Mouse (Mus musculus): ENCODE measurements at regions not wholly inside any gene's neighbourhood (a gene's known extent, or its start where the extent isn't known, plus 50 kb on each side); places are given as distances from the start of the nearest gene placed in this dataset.

- DNase-seq (ENCODE audit: extremely low spot score): peak; percentile 47
Observed at GRCm38 (mm10) chr7:83077035-83077918, 210.1 kb downstream of the Mex3b start.

DNA sequence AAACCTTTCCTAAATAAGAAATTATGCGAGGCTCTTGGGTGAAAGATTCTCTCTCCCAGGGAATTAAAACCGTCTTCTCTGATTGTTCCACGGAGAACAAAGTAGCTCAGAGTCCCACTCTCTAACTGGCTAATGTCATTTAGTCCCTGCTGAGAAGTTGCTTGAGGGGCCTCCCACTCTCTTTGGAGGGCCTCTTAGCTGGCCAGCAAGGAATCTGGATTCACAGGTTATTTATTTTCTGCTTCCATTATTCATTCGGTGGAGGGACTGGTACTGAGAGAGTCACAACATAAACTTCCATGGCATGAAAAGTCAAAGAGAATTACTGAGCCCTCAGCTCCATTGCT lies 210.8 kb downstream of the Mex3b start:
- no peak for DNase-seq (ENCODE audit: extremely low spot score)

- DNase-seq (ENCODE audit: extremely low spot score): no peak
Observed at GRCm38 (mm10) chr7:83078695-83079094, 211.6 kb downstream of the Mex3b start.

GRCm38 (mm10) chr7:83079842-83080241 lies 212.7 kb downstream of the Mex3b start:
- no peak for DNase-seq (ENCODE audit: extremely low spot score)

DNA sequence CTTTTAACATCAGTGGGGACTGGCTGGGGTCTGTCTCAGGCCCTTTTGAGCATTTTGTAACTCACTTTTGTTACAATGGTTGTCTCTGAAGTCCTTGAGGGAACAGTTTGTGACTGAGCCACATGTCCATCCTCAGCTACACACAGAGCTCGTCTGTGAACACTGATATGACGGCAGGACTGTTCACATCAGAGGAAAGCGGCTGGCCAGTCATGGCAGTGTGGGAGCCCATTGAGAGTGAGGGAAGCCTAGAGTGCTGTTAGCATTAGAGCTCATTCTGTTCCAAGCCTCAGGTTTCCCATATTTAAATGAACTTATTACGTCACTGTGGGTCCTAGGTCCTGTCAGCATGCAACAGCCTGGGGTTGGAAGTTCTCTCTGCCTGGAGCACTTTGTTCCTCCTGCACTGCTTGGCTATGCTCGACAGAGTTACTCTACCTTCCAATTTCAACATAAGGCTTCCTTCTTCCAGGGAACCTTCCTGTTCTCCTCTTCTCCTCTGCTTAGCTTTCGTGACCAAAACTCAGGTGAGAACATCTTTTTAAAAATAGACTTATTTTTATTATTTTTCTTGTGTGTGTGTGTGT lies 217.5 kb downstream of the Mex3b start:
- no peak for DNase-seq (ENCODE audit: extremely low spot score)

GRCm38 (mm10) chr7:83085547-83086158 lies 218.5 kb downstream of the Mex3b start:
- no peak for DNase-seq (ENCODE audit: extremely low spot score)

DNA sequence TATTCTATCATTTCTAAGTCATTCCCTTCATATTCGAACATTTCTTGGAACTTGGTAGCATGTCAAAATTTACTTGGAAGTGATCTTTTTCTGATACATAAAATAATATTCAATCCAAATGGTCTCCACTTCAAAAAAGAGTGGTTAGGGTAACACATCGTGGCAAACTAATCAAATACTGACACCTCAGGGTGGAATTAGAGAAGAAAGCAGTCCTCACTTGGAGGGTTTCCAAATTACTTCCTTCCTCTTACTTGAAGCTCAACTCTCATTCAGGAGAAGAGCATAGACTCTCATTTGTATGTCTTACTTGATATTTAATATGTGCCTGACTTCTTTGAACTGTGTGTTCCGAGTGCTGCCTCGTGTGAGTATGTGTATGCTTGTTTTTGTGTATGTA lies 220.3 kb downstream of the Mex3b start:
- no peak for DNase-seq (ENCODE audit: extremely low spot score)

DNA sequence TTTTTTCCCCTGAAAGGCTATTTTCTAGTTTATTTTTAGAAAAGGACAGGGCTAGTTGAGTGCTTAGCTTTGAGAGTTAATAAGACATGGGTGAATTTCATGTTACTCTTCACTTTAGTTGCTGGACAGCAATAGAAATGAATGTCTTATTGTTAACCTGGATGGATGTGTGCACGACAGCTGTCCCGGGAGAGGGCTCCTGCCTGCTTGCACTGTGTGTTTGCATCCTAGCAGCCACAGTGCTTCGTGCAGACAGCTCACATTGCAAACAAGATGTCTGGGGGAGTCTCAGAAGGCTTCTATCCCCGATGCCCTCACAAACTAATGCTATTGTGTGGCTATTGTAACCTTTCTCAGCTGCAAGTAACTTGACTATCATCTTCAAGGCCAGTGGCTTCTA lies 221.0 kb downstream of the Mex3b start:
- DNase-seq (ENCODE audit: extremely low spot score): no peak

- peak; percentile 57 for DNase-seq (ENCODE audit: extremely low spot score)
Observed at GRCm38 (mm10) chr7:83089330-83089982, 222.3 kb downstream of the Mex3b start.

DNA sequence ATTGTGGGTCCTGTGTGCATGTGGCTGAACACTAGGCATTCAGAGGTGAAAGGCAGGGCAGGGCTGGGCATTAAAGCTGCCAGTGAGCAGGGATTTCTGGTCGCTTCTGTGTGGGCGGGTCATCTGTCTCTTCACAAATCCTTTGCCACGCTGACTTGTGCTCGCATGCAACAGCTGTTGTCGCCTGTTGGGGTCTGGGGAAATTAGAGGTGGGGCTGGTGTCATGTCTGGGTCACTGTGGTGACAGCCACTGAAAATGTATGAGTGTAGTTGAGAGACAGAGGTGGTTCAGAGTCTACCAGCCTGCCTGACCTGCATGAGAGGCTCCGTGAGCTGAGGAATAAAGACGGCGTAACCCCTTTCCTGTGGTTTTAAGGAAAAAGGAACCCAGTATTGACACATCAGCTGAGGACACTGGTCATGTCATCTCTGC lies 226.8 kb downstream of the Mex3b start:
- DNase-seq (ENCODE audit: extremely low spot score): no peak

DNA sequence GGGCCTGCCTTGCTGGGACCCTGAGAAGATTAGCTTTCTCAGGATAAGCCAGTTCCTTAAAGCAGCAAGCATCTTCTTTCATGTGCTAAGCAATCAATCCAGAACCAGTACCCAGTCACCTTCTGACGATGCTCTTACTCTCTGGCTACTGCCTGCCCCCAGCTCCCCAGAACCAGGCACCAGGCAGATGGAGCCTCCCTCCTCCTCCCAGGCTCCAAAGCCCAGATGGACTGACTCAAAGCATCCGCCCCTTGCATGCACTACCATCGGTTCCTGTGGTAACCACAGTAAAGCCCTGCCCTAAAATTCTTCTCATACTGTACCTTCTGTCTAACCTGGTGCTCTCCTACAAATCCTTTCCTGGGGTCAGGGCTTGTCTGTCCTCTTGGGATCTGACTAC lies 227.8 kb downstream of the Mex3b start:
- DNase-seq (ENCODE audit: extremely low spot score): no peak

- no peak for DNase-seq (ENCODE audit: extremely low spot score)
Observed at GRCm38 (mm10) chr7:83095593-83095992, 228.5 kb downstream of the Mex3b start.

DNA sequence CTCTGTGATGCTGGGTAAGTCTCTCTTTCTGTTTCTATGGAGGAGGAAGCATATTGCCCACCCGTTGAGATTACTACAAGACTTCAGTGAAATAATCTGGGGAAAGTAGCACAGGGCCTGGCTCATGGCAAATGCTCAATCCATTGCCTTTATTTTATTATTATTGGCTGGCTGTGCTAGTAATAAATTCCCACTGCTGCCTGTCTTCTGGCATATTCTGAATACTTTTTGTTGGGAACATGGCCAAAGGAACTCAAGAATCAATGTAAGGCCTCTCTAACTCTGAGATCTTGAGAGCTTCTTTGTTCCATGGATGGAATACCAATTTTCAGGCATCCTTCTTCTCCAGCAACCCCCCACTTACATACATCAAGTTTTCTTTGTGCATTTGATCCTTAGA lies 237.3 kb downstream of the Mex3b start:
- no peak for DNase-seq (ENCODE audit: extremely low spot score)

GRCm38 (mm10) chr7:83105672-83106071 lies 238.5 kb downstream of the Mex3b start:
- no peak for DNase-seq (ENCODE audit: extremely low spot score)

DNA sequence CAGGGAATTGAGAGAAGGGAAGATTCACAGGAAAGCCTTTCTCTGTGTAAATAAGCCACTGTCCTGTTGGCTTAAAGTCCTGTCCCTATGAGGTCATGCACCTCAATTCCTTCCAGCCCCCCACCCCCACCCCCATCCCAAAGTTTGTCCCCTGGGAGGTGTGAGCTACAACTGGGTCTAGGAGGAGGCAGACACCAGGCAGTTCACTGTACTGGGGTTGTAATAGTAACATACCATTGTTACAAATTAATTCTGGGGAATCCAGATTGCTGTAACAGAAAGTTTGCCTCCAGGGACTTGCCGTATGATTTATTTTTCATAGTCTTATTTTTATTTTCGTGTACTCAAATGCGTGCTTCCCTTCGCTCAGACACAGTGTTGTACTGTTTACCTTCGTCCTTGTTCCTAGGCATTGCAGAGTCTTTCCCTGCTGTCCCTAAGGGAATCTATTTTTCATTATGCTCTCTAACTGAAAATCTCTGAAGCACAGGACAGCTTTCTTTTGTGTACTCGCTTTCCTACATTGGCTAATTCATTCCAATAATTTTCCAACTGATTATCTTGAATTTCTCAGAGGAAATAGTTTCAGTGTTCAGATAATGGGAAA lies 244.2 kb downstream of the Mex3b start:
- no peak for DNase-seq (ENCODE audit: extremely low spot score)

DNA sequence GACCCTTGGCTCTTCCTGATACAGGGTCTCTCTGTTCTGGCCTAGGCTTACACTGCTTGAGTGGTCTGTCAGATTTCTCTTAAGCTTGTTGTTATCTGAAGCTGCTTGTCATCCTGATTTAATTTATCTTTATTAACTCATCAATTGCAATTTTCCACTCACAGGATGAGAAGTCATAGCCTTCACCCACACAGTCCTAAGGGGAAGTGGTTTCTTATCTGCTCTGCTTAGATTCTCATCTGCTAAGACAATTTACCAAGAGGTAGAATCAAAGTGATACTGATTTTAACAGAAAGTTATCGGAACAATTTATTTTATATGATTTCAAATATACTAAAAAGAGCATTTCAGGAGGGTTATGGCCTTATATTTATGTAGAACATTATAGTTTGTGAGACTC lies 249.4 kb downstream of the Mex3b start:
- no peak for DNase-seq (ENCODE audit: extremely low spot score)

DNA sequence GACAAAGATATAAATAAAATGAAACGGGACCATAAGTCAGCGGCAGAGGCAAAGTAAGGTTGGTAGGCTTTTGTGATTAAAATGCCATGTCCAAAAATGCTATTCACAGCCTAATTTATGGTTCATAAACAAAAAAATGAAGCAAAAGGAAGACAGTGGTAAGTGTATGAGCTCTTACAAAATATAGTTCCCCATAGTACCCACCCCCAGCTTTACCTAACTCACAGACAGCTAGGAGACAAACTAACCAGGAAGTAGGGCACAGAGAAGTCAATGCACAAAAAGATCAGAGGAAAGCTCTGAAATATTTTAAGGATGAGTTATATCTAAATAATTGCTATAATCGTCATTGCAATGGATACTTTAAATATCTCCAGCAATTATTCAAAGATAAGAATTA lies 249.9 kb downstream of the Mex3b start:
- no peak for DNase-seq (ENCODE audit: extremely low spot score)

- DNase-seq (ENCODE audit: extremely low spot score): no peak
Observed at GRCm38 (mm10) chr7:83126196-83126595, 259.1 kb downstream of the Mex3b start.

GRCm38 (mm10) chr7:83140216-83140615 lies 273.1 kb downstream of the Mex3b start:
- no peak for DNase-seq (ENCODE audit: extremely low spot score)

DNA sequence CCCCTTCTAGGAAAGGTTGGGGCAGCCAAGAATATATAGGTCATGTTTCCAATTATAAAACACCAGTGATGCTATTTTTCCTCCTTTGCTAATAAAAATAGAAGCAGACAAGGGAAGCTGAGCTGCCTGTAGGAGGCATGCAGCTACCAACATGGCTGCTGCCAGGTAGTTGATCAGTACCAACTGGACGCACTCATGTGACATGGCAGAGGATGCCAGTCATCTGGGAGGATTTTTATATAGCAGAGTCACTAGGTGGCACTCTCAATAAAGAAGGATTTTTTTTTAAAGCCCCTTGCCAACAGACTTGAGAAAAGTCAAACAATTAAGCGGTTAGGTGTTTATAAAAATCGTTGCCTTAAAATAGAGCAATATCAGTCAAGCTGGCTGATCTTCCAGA lies 273.5 kb downstream of the Mex3b start:
- DNase-seq (ENCODE audit: extremely low spot score): no peak

GRCm38 (mm10) chr7:83144018-83144417 lies 276.9 kb downstream of the Mex3b start:
- no peak for DNase-seq (ENCODE audit: extremely low spot score)

- no peak for DNase-seq (ENCODE audit: extremely low spot score)
Observed at GRCm38 (mm10) chr7:83145551-83145950, 278.4 kb downstream of the Mex3b start.

Measured in embryo, embryonic 9.5 days (tissue).